Mouse (Mus musculus): ENCODE results near the gene Golph3l.

DNA sequence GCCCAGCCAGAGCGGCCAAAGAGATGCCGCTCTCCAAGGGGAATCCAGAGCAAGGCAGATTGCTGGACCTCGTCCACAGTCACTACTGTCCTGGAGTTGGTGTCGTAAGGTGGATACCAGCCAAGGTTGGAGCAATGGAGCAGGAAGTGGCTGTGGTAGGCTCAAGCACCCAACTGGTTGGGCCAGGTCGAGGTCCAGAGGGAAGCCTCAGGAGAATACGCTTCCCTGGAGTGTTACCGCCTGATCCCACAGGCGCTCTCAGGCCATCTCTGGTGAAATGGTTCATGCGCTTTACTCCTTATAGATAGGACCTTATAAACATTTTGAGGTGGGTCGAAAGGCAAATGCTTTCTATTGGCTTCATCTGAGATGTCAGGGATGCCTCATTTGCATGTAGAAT lies 49.8 kb upstream of the Golph3l start:
- TF ChIP-seq POLR2A (IDR thresholded peaks at IDR 0.05; ENCODE audit: borderline replicate concordance, control insufficient read depth, low read depth, low read length) = no peak
- TF ChIP-seq CTCF (IDR thresholded peaks at IDR 0.05; ENCODE audit: control insufficient read depth, insufficient read depth, low read length) = no peak
